Mouse (Mus musculus) G1E (cell line): ENCODE measurements around the gene Ago1.

Source experiments
- CTCF ChIP-seq: IDR thresholded peaks from 2 replicates; pipeline ENCODE4 v1.5.1; 2012; ENCODE audit warnings: low read depth, low read length, inconsistent platforms, mixed read lengths
- GATA1 ChIP-seq: IDR thresholded peaks from 2 replicates; pipeline ENCODE4 v1.6.1; 2012; ENCODE audit warnings: borderline replicate concordance, low read length, inconsistent platforms, mixed read lengths
- POLR2AphosphoS5 ChIP-seq: IDR thresholded peaks from 2 replicates; pipeline ENCODE4 v1.6.1; 2012; ENCODE audit warnings: low read depth, low read length, inconsistent platforms; ENCODE audit not compliant: insufficient replicate concordance

- no peak for TF ChIP-seq CTCF
- no peak for TF ChIP-seq GATA1
- no peak for TF ChIP-seq POLR2AphosphoS5
Measured at GRCm38 (mm10) chr4:126450268-126450667, 18.1 kb downstream of the Ago1 start.
